Mouse (Mus musculus) left cerebral cortex, adult 18-20 months (tissue): Measurements from ENCODE around the gene Zfp423. TPM values are rescaled to one million over a fixed set of nuclear protein-coding genes. Genes with fewer than 3 reads are reported as not detected.
A peak's percentile ranks its signal among the peaks of the same experiment; 100 is the strongest.

Experiments
- DNase-seq, 2 experiments: peaks; one replicate each; pipeline ENCODE4 v3.0.0; 2021 to 2022; ENCODE audit warnings: low spot score in 2 of 2, mixed read lengths in 1 of 2
- total RNA-seq, 2 experiments: library from RNA; stranded (reverse); gene quantifications; 2 replicates each; pipeline ENCODE4 v1.2.3; 2021

Zfp423 gene
- total RNA-seq, 2 experiments from 2014 or later: 22.2 to 28.8 TPM

- no peak for DNase-seq
Measured at GRCm38 (mm10) chr8:87707176-87707575, 252.2 kb downstream of the Zfp423 start.

GRCm38 (mm10) chr8:87704756-87705155 is 254.6 kb downstream of the Zfp423 start:
- DNase-seq: no peak

GRCm38 (mm10) chr8:87702790-87703311 is 256.5 kb downstream of the Zfp423 start:
- peak; percentile 19 to 46 for DNase-seq

- no peak for DNase-seq
Measured at GRCm38 (mm10) chr8:87702051-87702521, 257.3 kb downstream of the Zfp423 start.

GRCm38 (mm10) chr8:87701583-87701982 is 257.8 kb downstream of the Zfp423 start:
- DNase-seq: no peak

GRCm38 (mm10) chr8:87700321-87700720 is 259.1 kb downstream of the Zfp423 start:
- no peak for DNase-seq

GRCm38 (mm10) chr8:87697127-87697526 is 262.3 kb downstream of the Zfp423 start:
- DNase-seq: no peak

GRCm38 (mm10) chr8:87693741-87694140 is 265.7 kb downstream of the Zfp423 start:
- DNase-seq: no peak

GRCm38 (mm10) chr8:87690100-87691095 is 269.0 kb downstream of the Zfp423 start:
- peak in 1 of 2 experiments; percentile 48 for DNase-seq

GRCm38 (mm10) chr8:87689192-87689591 is 270.2 kb downstream of the Zfp423 start:
- DNase-seq: no peak

GRCm38 (mm10) chr8:87688348-87688747 is 271.0 kb downstream of the Zfp423 start:
- no peak for DNase-seq

GRCm38 (mm10) chr8:87686986-87687698 is 272.3 kb downstream of the Zfp423 start:
- no peak for DNase-seq

- DNase-seq: no peak
Measured at GRCm38 (mm10) chr8:87686026-87686425, 273.4 kb downstream of the Zfp423 start.

GRCm38 (mm10) chr8:87685392-87685791 is 274.0 kb downstream of the Zfp423 start:
- DNase-seq: no peak

- no peak for DNase-seq
Measured at GRCm38 (mm10) chr8:87682066-87682465, 277.3 kb downstream of the Zfp423 start.

- no peak for DNase-seq
Measured at GRCm38 (mm10) chr8:87680034-87680433, 279.4 kb downstream of the Zfp423 start.

- no peak for DNase-seq
Measured at GRCm38 (mm10) chr8:87679431-87680003, 279.9 kb downstream of the Zfp423 start.

GRCm38 (mm10) chr8:87675411-87675810 is 284.0 kb downstream of the Zfp423 start:
- no peak for DNase-seq

GRCm38 (mm10) chr8:87674157-87674556 is 285.2 kb downstream of the Zfp423 start:
- DNase-seq: no peak

- DNase-seq: no peak
Measured at GRCm38 (mm10) chr8:87672214-87672613, 287.2 kb downstream of the Zfp423 start.
